Mouse (Mus musculus) kidney, postnatal 0 days (tissue): ENCODE measurements around the gene Nobox. TPM values are rescaled to one million over a fixed set of nuclear protein-coding genes. Genes with fewer than 3 reads are reported as not detected.

Experiments
- ATAC-seq: fragments of 200-750 bp; cut with Nextera tagmentation; replicated peaks from 2 replicates; pipeline ENCODE4 v1.8.0; 2017; ENCODE audit warnings: low read depth, moderate number of reproducible peaks, moderate TSS enrichment, moderate library complexity; ENCODE audit not compliant: low FRiP score
- DNase-seq: peaks from one replicate; pipeline ENCODE4 v3.0.0-alpha.2; 2016; ENCODE audit warnings: low spot score
- H3K27ac ChIP-seq: fragments of 300-500 bp; sonication (generic); 2 replicates; pipeline ENCODE4 v1.5.1; 2014; ENCODE audit warnings: mild to moderate bottlenecking
- H3K27me3 ChIP-seq: fragments of 300-500 bp; sonication (generic); 2 replicates; pipeline ENCODE4 v1.6.1; 2014; ENCODE audit warnings: low read length, mixed read lengths; ENCODE audit not compliant: insufficient read depth
- H3K36me3 ChIP-seq: fragments of 300-500 bp; sonication (generic); 2 replicates; pipeline ENCODE4 v1.6.1; 2014; ENCODE audit warnings: low read length, mixed read lengths; ENCODE audit not compliant: insufficient read depth
- H3K4me1 ChIP-seq: fragments of 300-500 bp; sonication (generic); replicated peaks from 2 replicates; pipeline ENCODE4 v1.6.1; 2014; ENCODE audit warnings: antibody characterized with exemption, low read length, mixed read lengths; ENCODE audit not compliant: insufficient read depth
- H3K4me2 ChIP-seq: fragments of 300-500 bp; sonication (generic); 2 replicates; pipeline ENCODE4 v1.6.1; 2014; ENCODE audit warnings: mild to moderate bottlenecking, low read length, moderate library complexity, mixed read lengths
- H3K4me3 ChIP-seq: fragments of 300-500 bp; sonication (generic); replicated peaks from 2 replicates; pipeline ENCODE4 v1.5.1; 2014; ENCODE audit warnings: low read depth, low read length
- H3K9ac ChIP-seq: fragments of 300-500 bp; sonication (generic); 2 replicates; pipeline ENCODE4 v1.6.1; 2014; ENCODE audit warnings: low read depth, low read length
- H3K9me3 ChIP-seq: fragments of 300-500 bp; sonication (generic); replicated peaks from 2 replicates; pipeline ENCODE4 v1.6.1; 2016; ENCODE audit warnings: low read length, inconsistent platforms, mixed read lengths
- CTCF ChIP-seq: IDR thresholded peaks from 2 replicates; pipeline ENCODE4 v1.5.1; 2016; ENCODE audit warnings: antibody characterized with exemption, low read depth, mild to moderate bottlenecking, moderate library complexity
- WGBS: fragments of 180-500 bp; shearing (Covaris S2); extraction: QIAGEN DNeasy Blood & Tissue Kit; methylation state at CpG from one replicate; pipeline ENCODE4 v1.1.7; 2014; 5-methylcytosine and 5-hydroxymethylcytosine counted together
- polyA plus RNA-seq: library from polyadenylated mRNA; unstranded; fragments of >200 nt; fragmentation: Nextera tagmentation; extraction: Ambion mirVana; gene quantifications from 2 replicates; pipeline ENCODE4 v1.2.1, GENCODE M21; 2015

The Nobox gene
- polyA plus RNA-seq, 1 experiment from 2014 or later, result not detected

DNA sequence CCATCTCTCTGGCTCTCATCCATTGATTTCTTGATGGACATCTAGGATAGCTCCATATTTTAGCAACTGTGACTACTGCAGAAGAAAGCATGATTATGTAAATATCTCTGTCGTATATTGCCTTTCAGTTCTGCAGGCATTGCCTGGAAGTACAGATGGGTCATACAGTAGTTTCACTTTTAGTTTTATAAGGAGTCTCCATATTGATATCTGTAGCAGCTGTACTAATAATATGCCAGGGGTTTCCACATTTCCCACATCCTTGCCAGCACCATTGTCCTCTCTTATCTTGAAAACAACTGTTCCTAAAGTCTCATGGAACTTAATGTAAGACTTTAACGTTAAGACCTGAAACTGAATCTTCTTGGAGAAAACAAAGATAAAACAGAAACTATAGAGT lies 48.6 kb downstream of the Nobox start:
- Histone ChIP-seq H3K4me1 (no peaks in the 10 kb centered on the region), H3K27me3 (no peaks in the 10 kb centered on the region), H3K9me3 (no peaks in the 10 kb centered on the region), H3K36me3 (no peaks in the 10 kb centered on the region), H3K27ac (no peak overlapping the region), H3K9ac (no peak overlapping the region), H3K4me2 (no peak overlapping the region), H3K4me3 (no peak overlapping the region)
- no peak for TF ChIP-seq CTCF
- WGBS, result 68% methylated on average over 2 of the region's 2 CpGs
- DNase-seq (no peak), ATAC-seq (no peak)

DNA sequence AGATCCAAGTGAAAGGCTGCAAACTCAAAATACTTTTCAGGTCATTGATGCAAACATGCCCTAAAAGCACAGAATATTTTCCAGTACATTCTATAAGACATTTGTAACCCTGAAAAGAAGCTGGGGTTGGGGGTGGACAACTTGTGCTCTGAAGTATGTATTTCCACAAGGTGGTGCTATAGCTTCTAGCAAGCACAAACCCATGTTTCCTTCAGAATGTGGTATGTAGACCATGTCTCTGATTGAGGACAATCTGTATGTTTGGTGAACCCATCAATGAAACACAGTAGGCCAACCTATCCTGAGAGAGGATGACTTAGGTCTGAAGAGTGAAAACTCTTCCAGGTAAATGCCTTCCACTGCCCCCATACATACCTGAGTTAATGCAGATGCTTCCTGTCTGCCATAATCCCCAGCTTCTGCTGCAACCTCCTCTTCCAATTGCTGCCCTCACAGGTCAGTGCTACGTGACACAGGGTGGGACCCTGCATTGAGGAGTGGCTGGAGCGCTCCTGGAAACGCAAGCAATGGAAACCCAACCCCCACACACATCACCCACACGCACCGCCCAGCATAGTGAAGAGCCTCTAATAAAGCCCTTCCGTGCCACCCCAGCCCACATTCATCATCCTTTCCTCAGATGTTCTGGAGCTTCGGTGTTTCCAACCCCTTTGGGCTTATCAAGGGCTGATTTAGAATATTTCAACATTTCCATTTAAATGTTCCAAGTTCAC lies 55.0 kb downstream of the Nobox start:
- 55% methylated on average over 7 of the region's 7 CpGs for WGBS
- no peak overlapping the region for H3K4me3 ChIP-seq

More for the DNA sequence above, 55.0 kb downstream of the Nobox start:
- no peak overlapping the region for H3K27ac ChIP-seq
- H3K4me2 ChIP-seq, result no peak overlapping the region
- TF ChIP-seq CTCF, result peak; percentile 92
- H3K36me3 ChIP-seq, result no peaks in the 10 kb centered on the region
- H3K9ac ChIP-seq, result no peak overlapping the region
- H3K9me3 ChIP-seq, result no peaks in the 10 kb centered on the region
- ATAC-seq, result peak; percentile 49; the same call in 1 of the 2 replicates
- no peaks in the 10 kb centered on the region for H3K4me1 ChIP-seq
- DNase-seq, result peak; percentile 83
- H3K27me3 ChIP-seq, result no peaks in the 10 kb centered on the region

Other genes with a start within 250 kb of the Nobox start
- not detected in 2 replicates for gene Olfr441, start 203.2 kb downstream of the Nobox start, polyA plus RNA-seq
- gene Olfr237-ps1, start 163.0 kb downstream of the Nobox start, polyA plus RNA-seq, result not detected in 2 replicates
- not detected in 2 replicates for gene Olfr437, start 146.3 kb downstream of the Nobox start, polyA plus RNA-seq
- gene Olfr13, start 137.4 kb downstream of the Nobox start, polyA plus RNA-seq, result not detected in 2 replicates
- gene Olfr435, start 112.4 kb downstream of the Nobox start, polyA plus RNA-seq, result not detected in 2 replicates
- gene Olfr434, start 96.5 kb downstream of the Nobox start, polyA plus RNA-seq, result not detected in 2 replicates
- not detected in 2 replicates for gene Olfr47, start 78.0 kb downstream of the Nobox start, polyA plus RNA-seq
- 16.2 and 16.4 TPM in 2 replicates for gene Arhgef5, start 44.0 kb downstream of the Nobox start, polyA plus RNA-seq